ENCODE assay signal across 16 mouse cellular contexts in genomic region chr1:62551516-62551915, GRCm38 (mm10).
DNase-seq lines count a peak whose midpoint lies in the region; ATAC-seq lines count a peak whose summit lies in the region.
"Had no signal": no experiment of that assay in that cellular context is flagged by ENCODE, and none has a peak within 500 bp of the region (broad histone marks: within the 10 kb centered on the region; RNA-seq: fewer than 3 reads in every experiment).

No protein-coding gene starts in this region.

- H3K9ac ChIP-seq in stomach, embryonic 15.5 days = no peak overlapping the region
- H3K9ac ChIP-seq: heart, embryonic 15.5 days; liver, postnatal 0 days; neural tube, embryonic 15.5 days had no signal

- H3K4me2 ChIP-seq in stomach, embryonic 15.5 days = no peak overlapping the region
- H3K4me2 ChIP-seq: heart, embryonic 15.5 days; neural tube, embryonic 15.5 days had no signal

- no peaks in the 10 kb centered on the region for H3K9me3 ChIP-seq in stomach, embryonic 15.5 days
- H3K9me3 ChIP-seq: heart, embryonic 15.5 days; neural tube, embryonic 15.5 days had no signal

- H3K27ac ChIP-seq in stomach, embryonic 15.5 days = peak overlapping the region; percentile 59; the same call in 1 of the 2 replicates
- H3K27ac ChIP-seq: heart, embryonic 15.5 days; neural tube, embryonic 15.5 days had no signal

- no peaks in the 10 kb centered on the region for H3K27me3 ChIP-seq in stomach, embryonic 15.5 days (replicated peaks)
- H3K27me3 ChIP-seq: heart, embryonic 15.5 days; neural tube, embryonic 15.5 days had no signal

- WGBS in stomach, embryonic 15.5 days = 71% methylated on average over 6 of the region's 6 CpGs

- H3K36me3 ChIP-seq in stomach, embryonic 15.5 days = no peaks in the 10 kb centered on the region
- H3K36me3 ChIP-seq: heart, embryonic 15.5 days; neural tube, embryonic 15.5 days had no signal

- DNase-seq in frontal cortex, adult 2 months (ENCODE audit: extremely low spot score in 1 of 2, low spot score in 1 of 2) = peak; percentile 9 to 59
- DNase-seq in frontal cortex, postnatal 10 days (ENCODE audit: low spot score in 2 of 2) = no peak
- DNase-seq in right cerebral cortex, adult 18-20 months = peak; percentile 45
- no peak for DNase-seq in right cerebral cortex, postnatal 14 days
- peak; percentile 52 for DNase-seq in adrenal gland, postnatal 14 days
- DNase-seq in cerebellum, postnatal 4 days (ENCODE audit: low spot score in 2 of 2) = no peak
- no peak for DNase-seq in thymus, postnatal 25 days
- DNase-seq: cerebellum, adult 9-11 months; kidney, postnatal 25 days; left cerebral cortex, postnatal 4 days; liver, postnatal 0 days; spleen, adult 18-20 months had no signal

- H3K4me3 ChIP-seq in stomach, embryonic 15.5 days (replicated peaks) = no peak overlapping the region
- H3K4me3 ChIP-seq: heart, embryonic 15.5 days; neural tube, embryonic 15.5 days had no signal

- no peak for ATAC-seq in stomach, embryonic 15.5 days (ENCODE audit: insufficient read depth, low FRiP score, low read depth)
- ATAC-seq: liver, postnatal 0 days; midbrain, embryonic 16.5 days had no signal

- H3K4me1 ChIP-seq in stomach, embryonic 15.5 days = no peaks in the 10 kb centered on the region
- H3K4me1 ChIP-seq: neural tube, embryonic 15.5 days had no signal

Comparison
In these comparisons a context has a peak if more than half of its experiments do, and no peak if none do; other contexts are left out.
1. DNase-seq: peak in frontal cortex, adult 2 months (2 of 2), right cerebral cortex, adult 18-20 months (single experiment) and adrenal gland, postnatal 14 days (single experiment); none in frontal cortex, postnatal 10 days (0 of 2), right cerebral cortex, postnatal 14 days (single experiment), cerebellum, postnatal 4 days (0 of 2) and thymus, postnatal 25 days (single experiment).